In genomic region chr13:32662041-32662440, GRCm38 (mm10) we compare ENCODE assay signal across 8 mouse cellular contexts.
A peak's percentile ranks its signal among the peaks of the same experiment; 100 is the strongest.
DNase-seq lines count a peak whose midpoint lies in the region; ATAC-seq and TF ChIP-seq lines count a peak whose summit lies in the region.

No protein-coding gene starts in this region.

- WGBS in embryonic facial prominence, embryonic 11.5 days = 62% methylated on average over 3 of the region's 3 CpGs
- 70% methylated on average over 3 of the region's 3 CpGs for WGBS in embryonic facial prominence, embryonic 10.5 days
- 54% methylated on average over 3 of the region's 3 CpGs for WGBS in lung, embryonic 14.5 days
- 54% methylated on average over 3 of the region's 3 CpGs for WGBS in lung, adult 2 months

- H3K27ac ChIP-seq in embryonic facial prominence, embryonic 11.5 days (replicated peaks; ENCODE audit: low read depth, low read length) = no peak overlapping the region
- H3K27ac ChIP-seq in embryonic facial prominence, embryonic 10.5 days (replicated peaks) = no peak overlapping the region
- no peak overlapping the region for H3K27ac ChIP-seq in lung, embryonic 14.5 days (ENCODE audit: low read depth)

- H3K4me2 ChIP-seq in embryonic facial prominence, embryonic 11.5 days (ENCODE audit: low read depth, low read length) = no peak overlapping the region
- H3K4me2 ChIP-seq in lung, embryonic 14.5 days = no peak overlapping the region

- no peaks in the 10 kb centered on the region for H3K36me3 ChIP-seq in embryonic facial prominence, embryonic 11.5 days (replicated peaks; ENCODE audit: control insufficient read depth, insufficient read depth, low read depth, low read length)
- H3K36me3 ChIP-seq in embryonic facial prominence, embryonic 10.5 days (replicated peaks) = no peaks in the 10 kb centered on the region
- H3K36me3 ChIP-seq in lung, embryonic 14.5 days (ENCODE audit: insufficient read depth) = no peaks in the 10 kb centered on the region

- no peaks in the 10 kb centered on the region for H3K4me1 ChIP-seq in embryonic facial prominence, embryonic 11.5 days (ENCODE audit: control insufficient read depth, insufficient read depth, low read length)
- H3K4me1 ChIP-seq in embryonic facial prominence, embryonic 10.5 days = peaks cover 28% of the 10 kb centered on the region
- 0 out of 2 replicates have a peak, but pooled peaks cover 5% of the 10 kb centered on the region for H3K4me1 ChIP-seq in lung, embryonic 14.5 days (ENCODE audit: insufficient read depth)
- no peaks in the 10 kb centered on the region for H3K4me1 ChIP-seq in lung, adult 2 months (ENCODE audit: control insufficient read depth, insufficient read depth, low read length)

- intact Hi-C loops in left cerebral cortex, postnatal 25 days (cut with DNase I) = loop anchor here (10.0 kb wide), 1 partner anchor 367 kb away; no protein-coding TSS in a partner anchor

- no peaks in the 10 kb centered on the region for H3K27me3 ChIP-seq in embryonic facial prominence, embryonic 11.5 days (ENCODE audit: control insufficient read depth, insufficient read depth, low read length)
- H3K27me3 ChIP-seq in embryonic facial prominence, embryonic 10.5 days (replicated peaks; ENCODE audit: low read depth, poor library complexity, severe bottlenecking) = peaks cover 12% of the 10 kb centered on the region
- peaks cover 11% of the 10 kb centered on the region for H3K27me3 ChIP-seq in lung, embryonic 14.5 days (ENCODE audit: insufficient read depth, low read length)

- no peak overlapping the region for H3K9ac ChIP-seq in embryonic facial prominence, embryonic 11.5 days (replicated peaks; ENCODE audit: low read length)
- no peak overlapping the region for H3K9ac ChIP-seq in lung, embryonic 14.5 days

- TF ChIP-seq POLR2A in lung, adult 2 months (IDR thresholded peaks at IDR 0.05; ENCODE audit: borderline replicate concordance, extremely low read depth, low read depth, low read length) = no peak

- no peak overlapping the region for H3K4me3 ChIP-seq in embryonic facial prominence, embryonic 11.5 days (ENCODE audit: low read depth, low read length)
- no peak overlapping the region for H3K4me3 ChIP-seq in embryonic facial prominence, embryonic 10.5 days
- H3K4me3 ChIP-seq in lung, embryonic 14.5 days (ENCODE audit: low read depth, low read length) = no peak overlapping the region
- H3K4me3 ChIP-seq in lung, adult 2 months (replicated peaks; ENCODE audit: extremely low read depth, low read depth, low read length) = no peak overlapping the region

- TF ChIP-seq CTCF in lung, embryonic 14.5 days (IDR thresholded peaks at IDR 0.05; ENCODE audit: low read depth) = peak; percentile 65
- no peak for TF ChIP-seq CTCF in lung, adult 2 months (IDR thresholded peaks at IDR 0.05; ENCODE audit: insufficient read depth, low read length)

- H3K9me3 ChIP-seq in embryonic facial prominence, embryonic 11.5 days (replicated peaks; ENCODE audit: control insufficient read depth, low read length) = no peaks in the 10 kb centered on the region
- H3K9me3 ChIP-seq in embryonic facial prominence, embryonic 10.5 days = no peaks in the 10 kb centered on the region
- H3K9me3 ChIP-seq in lung, embryonic 14.5 days (ENCODE audit: low read depth, low read length) = no peaks in the 10 kb centered on the region

- peak; percentile 68 for DNase-seq in embryonic facial prominence, embryonic 11.5 days (ENCODE audit: low spot score)
- no peak for DNase-seq in embryonic facial prominence, embryonic 10.5 days (ENCODE audit: low spot score)
- DNase-seq in lung, embryonic 14.5 days = peak; percentile 69
- no peak for DNase-seq in lung, adult 2 months
- DNase-seq in adipocyte (ENCODE audit: low spot score) = peak; percentile 68
- DNase-seq in left cerebral cortex, postnatal 25 days (ENCODE audit: low spot score in 2 of 2) = no peak

- no peak for ATAC-seq in embryonic facial prominence, embryonic 11.5 days (replicated peaks; ENCODE audit: insufficient number of reproducible peaks, low FRiP score, low TSS enrichment, low read depth)
- ATAC-seq in lung, embryonic 14.5 days (ENCODE audit: insufficient read depth) = no peak
- ATAC-seq in megakaryocyte progenitor cell, adult 5-6 weeks (replicated peaks; ENCODE audit: poor library complexity) = peak; percentile 34; the same call in 1 of the 2 replicates
- ATAC-seq in inflammation-experienced regulatory T-cells, adult 6 months = no peak

Comparison
In these comparisons a context has a peak if more than half of its experiments do, and no peak if none do; other contexts are left out.
1. DNase-seq: peak in embryonic facial prominence, embryonic 11.5 days (single experiment), lung, embryonic 14.5 days (single experiment) and adipocyte (single experiment); none in embryonic facial prominence, embryonic 10.5 days (single experiment), lung, adult 2 months (single experiment) and left cerebral cortex, postnatal 25 days (0 of 2).